Mouse (Mus musculus): ENCODE data around the gene Psmb5.

DNA sequence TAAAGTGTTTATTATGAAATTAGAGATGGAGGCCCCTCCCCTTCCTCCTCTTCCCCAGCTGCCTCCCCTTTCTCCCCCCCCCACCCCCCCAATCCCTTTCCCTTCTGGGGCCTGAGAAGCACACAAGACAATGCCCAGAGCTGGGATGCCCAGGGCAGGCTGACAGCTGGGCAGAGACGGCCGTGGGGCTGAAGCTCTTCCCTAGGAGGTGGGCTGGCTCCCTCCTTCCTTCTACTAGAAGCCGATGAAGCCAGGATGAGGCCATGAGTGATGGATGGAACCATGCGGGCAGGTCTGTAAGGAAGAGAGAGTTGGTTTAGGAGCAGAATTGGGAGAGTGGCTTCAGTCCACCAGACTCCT is 13.4 kb upstream of the Psmb5 start:
- TF ChIP-seq ZC3H11A (IDR thresholded peaks at IDR 0.05; ENCODE audit: borderline replicate concordance, low read depth, low read length), result no peak
- no peak for TF ChIP-seq CHD2 (IDR thresholded peaks at IDR 0.05; ENCODE audit: low read depth, low read length)
- TF ChIP-seq ZNF384 (IDR thresholded peaks at IDR 0.05; ENCODE audit: low read depth, low read length), result no peak

Measured in ES-E14 (cell line).